Mouse (Mus musculus): ENCODE measurements around the gene Celsr2. TPM values are rescaled to one million over a fixed set of nuclear protein-coding genes. Genes with fewer than 3 reads are reported as not detected.

Gene Celsr2
- polyA plus RNA-seq (2015; fragmentation: Nextera tagmentation; extraction: Ambion mirVana): 2.7 and 3.9 TPM in 2 replicates

- peaks cover 8% of the 10 kb centered on the region for H3K27me3 ChIP-seq (ENCODE audit: control insufficient read depth, insufficient read depth, low read length)
- H3K4me3 ChIP-seq (ENCODE audit: low read length): peak within 1 kb of the TSS; percentile 78
- 8% methylated on average over 62 of the region's 67 CpGs for WGBS
- H3K9ac ChIP-seq (ENCODE audit: low read length): peak within 1 kb of the TSS; percentile 77
- 0 out of 2 replicates have a peak, but pooled peaks have one; percentile 20 for ATAC-seq (replicated peaks; ENCODE audit: extremely low read depth, insufficient read depth, low FRiP score)
- H3K27ac ChIP-seq (ENCODE audit: low read length): no peak within 1 kb of the TSS
- peaks cover 6% of the 10 kb centered on the region; the same call in 1 of the 2 replicates for H3K9me3 ChIP-seq (replicated peaks; ENCODE audit: control insufficient read depth, low read length)
- peaks cover 4% of the 10 kb centered on the region; the same call in 1 of the 2 replicates for H3K4me1 ChIP-seq (ENCODE audit: control insufficient read depth, insufficient read depth, low read length)
- peak within 1 kb of the TSS; percentile 100 for H3K4me2 ChIP-seq (ENCODE audit: low read depth, low read length)
- H3K36me3 ChIP-seq (ENCODE audit: control insufficient read depth, insufficient read depth): no peaks in the 10 kb centered on the region; the same call in 1 of the 2 replicates
Measured at GRCm38 (mm10) chr3:108414857-108415830, at the start of gene Celsr2. Gene Celsr2 (minus strand): TSS chr3:108415552.

- no peaks in the 10 kb centered on the region for H3K9me3 ChIP-seq (replicated peaks; ENCODE audit: control insufficient read depth, low read length)
- peak overlapping the region; percentile 4; the same call in 1 of the 2 replicates for H3K4me3 ChIP-seq (ENCODE audit: low read length)
- WGBS: 32% methylated on average over 10 of the region's 10 CpGs
- no peaks in the 10 kb centered on the region for H3K4me1 ChIP-seq (ENCODE audit: control insufficient read depth, insufficient read depth, low read length)
- H3K4me2 ChIP-seq (ENCODE audit: low read depth, low read length): peak overlapping the region; percentile 23
- H3K27me3 ChIP-seq (ENCODE audit: control insufficient read depth, insufficient read depth, low read length): no peaks in the 10 kb centered on the region
- ATAC-seq (replicated peaks; ENCODE audit: extremely low read depth, insufficient read depth, low FRiP score): 0 out of 2 replicates have a peak, but pooled peaks have one; percentile 28
- no peaks in the 10 kb centered on the region for H3K36me3 ChIP-seq (ENCODE audit: control insufficient read depth, insufficient read depth)
- 0 out of 2 replicates have a peak overlapping the region, but pooled peaks have one; percentile 32 for H3K9ac ChIP-seq (ENCODE audit: low read length)
- no peak overlapping the region for H3K27ac ChIP-seq (ENCODE audit: low read length)
Measured at GRCm38 (mm10) chr3:108458866-108459265, 43.5 kb upstream of the Celsr2 start.

- H3K4me1 ChIP-seq (ENCODE audit: control insufficient read depth, insufficient read depth, low read length): no peaks in the 10 kb centered on the region
- no peaks in the 10 kb centered on the region for H3K27me3 ChIP-seq (ENCODE audit: control insufficient read depth, insufficient read depth, low read length)
- H3K4me2 ChIP-seq (ENCODE audit: low read depth, low read length): peak overlapping the region; percentile 23
- H3K9me3 ChIP-seq (replicated peaks; ENCODE audit: control insufficient read depth, low read length): no peaks in the 10 kb centered on the region
- H3K27ac ChIP-seq (ENCODE audit: low read length): no peak overlapping the region
- 0 out of 2 replicates have a peak, but pooled peaks have one; percentile 37 for ATAC-seq (replicated peaks; ENCODE audit: extremely low read depth, insufficient read depth, low FRiP score)
- WGBS: 43% methylated on average over 14 of the region's 14 CpGs
- peak overlapping the region; percentile 4; the same call in 1 of the 2 replicates for H3K4me3 ChIP-seq (ENCODE audit: low read length)
- 0 out of 2 replicates have a peak overlapping the region, but pooled peaks have one; percentile 32 for H3K9ac ChIP-seq (ENCODE audit: low read length)
- no peaks in the 10 kb centered on the region for H3K36me3 ChIP-seq (ENCODE audit: control insufficient read depth, insufficient read depth)
Measured at GRCm38 (mm10) chr3:108458380-108458779, 43.0 kb upstream of the Celsr2 start.

- Histone ChIP-seq H3K27ac (ENCODE audit: low read length) (no peak overlapping the region), H3K4me2 (ENCODE audit: low read depth, low read length) (no peak overlapping the region), H3K27me3 (ENCODE audit: control insufficient read depth, insufficient read depth, low read length) (no peaks in the 10 kb centered on the region), H3K4me3 (ENCODE audit: low read length) (no peak overlapping the region), H3K36me3 (ENCODE audit: control insufficient read depth, insufficient read depth) (no peaks in the 10 kb centered on the region), H3K9ac (ENCODE audit: low read length) (no peak overlapping the region), H3K9me3 (replicated peaks; ENCODE audit: control insufficient read depth, low read length) (no peaks in the 10 kb centered on the region), H3K4me1 (ENCODE audit: control insufficient read depth, insufficient read depth, low read length) (no peaks in the 10 kb centered on the region)
- no peak for ATAC-seq (replicated peaks; ENCODE audit: extremely low read depth, insufficient read depth, low FRiP score)
- WGBS: 53% methylated on average over 1 of the region's 1 CpGs
Measured at GRCm38 (mm10) chr3:108454172-108454571, 38.8 kb upstream of the Celsr2 start.

- no peak overlapping the region for H3K9ac ChIP-seq (ENCODE audit: low read length)
- H3K36me3 ChIP-seq (ENCODE audit: control insufficient read depth, insufficient read depth): no peaks in the 10 kb centered on the region
- ATAC-seq (replicated peaks; ENCODE audit: extremely low read depth, insufficient read depth, low FRiP score): no peak
- no peaks in the 10 kb centered on the region for H3K9me3 ChIP-seq (replicated peaks; ENCODE audit: control insufficient read depth, low read length)
- H3K27me3 ChIP-seq (ENCODE audit: control insufficient read depth, insufficient read depth, low read length): peaks cover 4% of the 10 kb centered on the region; the same call in 1 of the 2 replicates
- no peaks in the 10 kb centered on the region for H3K4me1 ChIP-seq (ENCODE audit: control insufficient read depth, insufficient read depth, low read length)
- H3K4me3 ChIP-seq (ENCODE audit: low read length): no peak overlapping the region
- no peak overlapping the region for H3K4me2 ChIP-seq (ENCODE audit: low read depth, low read length)
- 84% methylated on average over 2 of the region's 2 CpGs for WGBS
- no peak overlapping the region for H3K27ac ChIP-seq (ENCODE audit: low read length)
Measured at GRCm38 (mm10) chr3:108451969-108452368, 36.6 kb upstream of the Celsr2 start.

GRCm38 (mm10) chr3:108445366-108445705 is 30.0 kb upstream of the Celsr2 start:
- H3K4me1 ChIP-seq (ENCODE audit: control insufficient read depth, insufficient read depth, low read length): peaks cover 14% of the 10 kb centered on the region
- no peak for ATAC-seq (replicated peaks; ENCODE audit: extremely low read depth, insufficient read depth, low FRiP score)
- H3K4me2 ChIP-seq (ENCODE audit: low read depth, low read length): peak overlapping the region; percentile 97
- H3K36me3 ChIP-seq (ENCODE audit: control insufficient read depth, insufficient read depth): no peaks in the 10 kb centered on the region
- 17% methylated on average over 6 of the region's 6 CpGs for WGBS
- peak overlapping the region; percentile 53 for H3K27ac ChIP-seq (ENCODE audit: low read length)
- H3K27me3 ChIP-seq (ENCODE audit: control insufficient read depth, insufficient read depth, low read length): peaks cover 4% of the 10 kb centered on the region; the same call in 1 of the 2 replicates
- no peaks in the 10 kb centered on the region for H3K9me3 ChIP-seq (replicated peaks; ENCODE audit: control insufficient read depth, low read length)
- H3K4me3 ChIP-seq (ENCODE audit: low read length): peak overlapping the region; percentile 80
- H3K9ac ChIP-seq (ENCODE audit: low read length): peak overlapping the region; percentile 82

GRCm38 (mm10) chr3:108444698-108445365 is 29.5 kb upstream of the Celsr2 start, which contains the start of gene Sars:
Gene Sars (minus strand): TSS chr3:108445209.
- peak within 1 kb of the TSS; percentile 75 for H3K27ac ChIP-seq (ENCODE audit: low read length)
- no peaks in the 10 kb centered on the region for H3K9me3 ChIP-seq (replicated peaks; ENCODE audit: control insufficient read depth, low read length)
- H3K36me3 ChIP-seq (ENCODE audit: control insufficient read depth, insufficient read depth): no peaks in the 10 kb centered on the region
- ATAC-seq (replicated peaks; ENCODE audit: extremely low read depth, insufficient read depth, low FRiP score): peak; percentile 97
- WGBS: under 1% methylated on average over 41 of the region's 41 CpGs
- H3K4me2 ChIP-seq (ENCODE audit: low read depth, low read length): peak within 1 kb of the TSS; percentile 97
- H3K4me3 ChIP-seq (ENCODE audit: low read length): peak within 1 kb of the TSS; percentile 80
- peaks cover 14% of the 10 kb centered on the region for H3K4me1 ChIP-seq (ENCODE audit: control insufficient read depth, insufficient read depth, low read length)
- H3K9ac ChIP-seq (ENCODE audit: low read length): peak within 1 kb of the TSS; percentile 82
- H3K27me3 ChIP-seq (ENCODE audit: control insufficient read depth, insufficient read depth, low read length): peaks cover 4% of the 10 kb centered on the region; the same call in 1 of the 2 replicates

- WGBS: 18% methylated on average over 8 of the region's 8 CpGs
- Histone ChIP-seq H3K4me2 (ENCODE audit: low read depth, low read length) (peak overlapping the region; percentile 97), H3K36me3 (ENCODE audit: control insufficient read depth, insufficient read depth) (no peaks in the 10 kb centered on the region)
Measured at GRCm38 (mm10) chr3:108444029-108444428, 28.7 kb upstream of the Celsr2 start.

More at GRCm38 (mm10) chr3:108444029-108444428, 28.7 kb upstream of the Celsr2 start:
- H3K27me3 ChIP-seq (ENCODE audit: control insufficient read depth, insufficient read depth, low read length): peaks cover 4% of the 10 kb centered on the region; the same call in 1 of the 2 replicates
- H3K4me1 ChIP-seq (ENCODE audit: control insufficient read depth, insufficient read depth, low read length): peaks cover 14% of the 10 kb centered on the region
- peak overlapping the region; percentile 82 for H3K9ac ChIP-seq (ENCODE audit: low read length)
- peak overlapping the region; percentile 75 for H3K27ac ChIP-seq (ENCODE audit: low read length)
- peak; percentile 25; the same call in 1 of the 2 replicates for ATAC-seq (replicated peaks; ENCODE audit: extremely low read depth, insufficient read depth, low FRiP score)
- no peaks in the 10 kb centered on the region for H3K9me3 ChIP-seq (replicated peaks; ENCODE audit: control insufficient read depth, low read length)
- H3K4me3 ChIP-seq (ENCODE audit: low read length): peak overlapping the region; percentile 80
